Mouse (Mus musculus) myocyte (in vitro differentiated cells): ENCODE measurements around the gene Hpn.

ENCODE experiments used
- E2F4 ChIP-seq: IDR thresholded peaks from one replicate; pipeline ENCODE4 v1.6.1; 2011; ENCODE audit warnings: mild to moderate bottlenecking, control low read depth, moderate library complexity; ENCODE audit not compliant: insufficient read depth
- POLR2A ChIP-seq: IDR thresholded peaks from one replicate; pipeline ENCODE4 v1.6.1; 2011; ENCODE audit warnings: low read depth, mild to moderate bottlenecking, control low read depth, moderate library complexity; ENCODE audit not compliant: insufficient read length
- REST ChIP-seq: IDR thresholded peaks from one replicate; pipeline ENCODE4 v1.6.1; 2011; ENCODE audit warnings: mild to moderate bottlenecking, control low read depth, moderate library complexity; ENCODE audit not compliant: insufficient read depth, insufficient read length
- USF1 ChIP-seq: IDR thresholded peaks from one replicate; pipeline ENCODE4 v1.6.1; 2011; ENCODE audit warnings: low read depth, mild to moderate bottlenecking, control low read depth, moderate library complexity

- TF ChIP-seq E2F4 (no peak), USF1 (no peak), REST (no peak), POLR2A (no peak)
Observed at GRCm38 (mm10) chr7:31081106-31081505, 34.0 kb downstream of the Hpn start.
